Mouse (Mus musculus): ENCODE results near the gene Ccne1. TPM values are rescaled to one million over a fixed set of nuclear protein-coding genes. Genes with fewer than 3 reads are reported as not detected.

Gene Ccne1
- polyA plus RNA-seq, 1 experiment = 19.0 TPM

- no peak overlapping the region for H3K4me3 ChIP-seq (ENCODE audit: insufficient read depth, low read length)
- TF ChIP-seq POLR2A (IDR thresholded peaks at IDR 0.05; ENCODE audit: extremely low read depth, insufficient read depth, low read length) (no peak), CTCF (IDR thresholded peaks at IDR 0.05; ENCODE audit: extremely low read depth, insufficient read depth, low read length) (no peak)
- no peak overlapping the region for H3K27ac ChIP-seq (ENCODE audit: insufficient read depth, low read length)
- H3K4me1 ChIP-seq (ENCODE audit: control insufficient read depth, insufficient read depth, low read length) = peaks cover 4% of the 10 kb centered on the region; the same call in 1 of the 2 replicates
Measured at GRCm38 (mm10) chr7:38105379-38105778, 2.0 kb downstream of the Ccne1 start.

GRCm38 (mm10) chr7:38104097-38104496 lies 3.2 kb downstream of the Ccne1 start:
- Histone ChIP-seq H3K4me1 (ENCODE audit: control insufficient read depth, insufficient read depth, low read length) (peaks cover 4% of the 10 kb centered on the region; the same call in 1 of the 2 replicates), H3K4me3 (ENCODE audit: insufficient read depth, low read length) (no peak overlapping the region), H3K27ac (ENCODE audit: insufficient read depth, low read length) (no peak overlapping the region)
- TF ChIP-seq CTCF (IDR thresholded peaks at IDR 0.05; ENCODE audit: extremely low read depth, insufficient read depth, low read length) (no peak), POLR2A (IDR thresholded peaks at IDR 0.05; ENCODE audit: extremely low read depth, insufficient read depth, low read length) (no peak)

- H3K4me1 ChIP-seq (ENCODE audit: control insufficient read depth, insufficient read depth, low read length) = no peaks in the 10 kb centered on the region
- no peak for TF ChIP-seq CTCF (IDR thresholded peaks at IDR 0.05; ENCODE audit: extremely low read depth, insufficient read depth, low read length)
- TF ChIP-seq POLR2A (IDR thresholded peaks at IDR 0.05; ENCODE audit: extremely low read depth, insufficient read depth, low read length) = no peak
- no peak overlapping the region for H3K4me3 ChIP-seq (ENCODE audit: insufficient read depth, low read length)
- H3K27ac ChIP-seq (ENCODE audit: insufficient read depth, low read length) = no peak overlapping the region
Measured at GRCm38 (mm10) chr7:38094353-38094752, 13.0 kb downstream of the Ccne1 start.

GRCm38 (mm10) chr7:38093101-38093500 lies 14.2 kb downstream of the Ccne1 start:
- no peak overlapping the region for H3K4me3 ChIP-seq (ENCODE audit: insufficient read depth, low read length)
- H3K4me1 ChIP-seq (ENCODE audit: control insufficient read depth, insufficient read depth, low read length) = 0 out of 2 replicates have a peak, but pooled peaks cover 2% of the 10 kb centered on the region
- TF ChIP-seq POLR2A (IDR thresholded peaks at IDR 0.05; ENCODE audit: extremely low read depth, insufficient read depth, low read length) (no peak), CTCF (IDR thresholded peaks at IDR 0.05; ENCODE audit: extremely low read depth, insufficient read depth, low read length) (no peak)
- H3K27ac ChIP-seq (ENCODE audit: insufficient read depth, low read length) = no peak overlapping the region

GRCm38 (mm10) chr7:38089930-38090675 lies 17.2 kb downstream of the Ccne1 start:
- Histone ChIP-seq H3K27ac (ENCODE audit: insufficient read depth, low read length) (no peak overlapping the region), H3K4me1 (ENCODE audit: control insufficient read depth, insufficient read depth, low read length) (peaks cover 6% of the 10 kb centered on the region; the same call in 1 of the 2 replicates), H3K4me3 (ENCODE audit: insufficient read depth, low read length) (no peak overlapping the region)
- TF ChIP-seq POLR2A (IDR thresholded peaks at IDR 0.05; ENCODE audit: extremely low read depth, insufficient read depth, low read length) (no peak), CTCF (IDR thresholded peaks at IDR 0.05; ENCODE audit: extremely low read depth, insufficient read depth, low read length) (no peak)

GRCm38 (mm10) chr7:38088456-38088855 lies 18.9 kb downstream of the Ccne1 start:
- H3K27ac ChIP-seq (ENCODE audit: insufficient read depth, low read length) = 0 out of 2 replicates have a peak overlapping the region, but pooled peaks have one; percentile 6
- peaks cover 6% of the 10 kb centered on the region; the same call in 1 of the 2 replicates for H3K4me1 ChIP-seq (ENCODE audit: control insufficient read depth, insufficient read depth, low read length)
- TF ChIP-seq POLR2A (IDR thresholded peaks at IDR 0.05; ENCODE audit: extremely low read depth, insufficient read depth, low read length) (no peak), CTCF (IDR thresholded peaks at IDR 0.05; ENCODE audit: extremely low read depth, insufficient read depth, low read length) (no peak)
- no peak overlapping the region for H3K4me3 ChIP-seq (ENCODE audit: insufficient read depth, low read length)

GRCm38 (mm10) chr7:38087856-38088255 lies 19.5 kb downstream of the Ccne1 start:
- H3K4me3 ChIP-seq (ENCODE audit: insufficient read depth, low read length) = no peak overlapping the region
- H3K27ac ChIP-seq (ENCODE audit: insufficient read depth, low read length) = 0 out of 2 replicates have a peak overlapping the region, but pooled peaks have one; percentile 6
- TF ChIP-seq CTCF (IDR thresholded peaks at IDR 0.05; ENCODE audit: extremely low read depth, insufficient read depth, low read length) (no peak), POLR2A (IDR thresholded peaks at IDR 0.05; ENCODE audit: extremely low read depth, insufficient read depth, low read length) (no peak)
- H3K4me1 ChIP-seq (ENCODE audit: control insufficient read depth, insufficient read depth, low read length) = peaks cover 6% of the 10 kb centered on the region; the same call in 1 of the 2 replicates

GRCm38 (mm10) chr7:38086401-38086800 lies 20.9 kb downstream of the Ccne1 start:
- Histone ChIP-seq H3K4me3 (ENCODE audit: insufficient read depth, low read length) (no peak overlapping the region), H3K27ac (ENCODE audit: insufficient read depth, low read length) (no peak overlapping the region), H3K4me1 (ENCODE audit: control insufficient read depth, insufficient read depth, low read length) (peaks cover 6% of the 10 kb centered on the region; the same call in 1 of the 2 replicates)
- TF ChIP-seq POLR2A (IDR thresholded peaks at IDR 0.05; ENCODE audit: extremely low read depth, insufficient read depth, low read length) (no peak), CTCF (IDR thresholded peaks at IDR 0.05; ENCODE audit: extremely low read depth, insufficient read depth, low read length) (no peak)

- Histone ChIP-seq H3K27ac (ENCODE audit: insufficient read depth, low read length) (no peak overlapping the region), H3K4me3 (ENCODE audit: insufficient read depth, low read length) (peak overlapping the region; percentile 35), H3K4me1 (ENCODE audit: control insufficient read depth, insufficient read depth, low read length) (peaks cover 6% of the 10 kb centered on the region; the same call in 1 of the 2 replicates)
- no peak for TF ChIP-seq POLR2A (IDR thresholded peaks at IDR 0.05; ENCODE audit: extremely low read depth, insufficient read depth, low read length)
- no peak for TF ChIP-seq CTCF (IDR thresholded peaks at IDR 0.05; ENCODE audit: extremely low read depth, insufficient read depth, low read length)
Measured at GRCm38 (mm10) chr7:38085573-38086211, 21.6 kb downstream of the Ccne1 start.
